Mouse (Mus musculus): ENCODE measurements at regions not wholly inside any gene's neighbourhood (a gene's known extent, or its start where the extent isn't known, plus 50 kb on each side); places are given as distances from the start of the nearest gene placed in this dataset.

- TF ChIP-seq CTCF (IDR thresholded peaks at IDR 0.05; ENCODE audit: control insufficient read depth, insufficient read depth, low read length), result no peak
- no peak for TF ChIP-seq POLR2A (IDR thresholded peaks at IDR 0.05; ENCODE audit: borderline replicate concordance, control insufficient read depth, low read depth, low read length)
- no peaks in the 10 kb centered on the region for H3K4me1 ChIP-seq (ENCODE audit: control insufficient read depth, insufficient read depth, low read length)
- H3K4me3 ChIP-seq (replicated peaks; ENCODE audit: control insufficient read depth, low read depth, low read length), result no peak overlapping the region
- WGBS, result 84% methylated on average over 12 of the region's 12 CpGs
- H3K27ac ChIP-seq (ENCODE audit: control insufficient read depth, insufficient read depth, low read depth, low read length, poor library complexity), result no peak overlapping the region
Observed at GRCm38 (mm10) chr10:9027070-9027807, 141.4 kb upstream of the Sash1 start.

GRCm38 (mm10) chr10:9014810-9015505, 129.1 kb upstream of the Sash1 start:
- Histone ChIP-seq H3K4me3 (replicated peaks; ENCODE audit: control insufficient read depth, low read depth, low read length) (no peak overlapping the region), H3K4me1 (ENCODE audit: control insufficient read depth, insufficient read depth, low read length) (no peaks in the 10 kb centered on the region), H3K27ac (ENCODE audit: control insufficient read depth, insufficient read depth, low read depth, low read length, poor library complexity) (no peak overlapping the region)
- TF ChIP-seq CTCF (IDR thresholded peaks at IDR 0.05; ENCODE audit: control insufficient read depth, insufficient read depth, low read length), result no peak
- TF ChIP-seq POLR2A (IDR thresholded peaks at IDR 0.05; ENCODE audit: borderline replicate concordance, control insufficient read depth, low read depth, low read length), result no peak
- WGBS, result 74% methylated on average over 11 of the region's 11 CpGs

- Histone ChIP-seq H3K4me3 (replicated peaks; ENCODE audit: control insufficient read depth, low read depth, low read length) (no peak overlapping the region), H3K27ac (ENCODE audit: control insufficient read depth, insufficient read depth, low read depth, low read length, poor library complexity) (no peak overlapping the region), H3K4me1 (ENCODE audit: control insufficient read depth, insufficient read depth, low read length) (no peaks in the 10 kb centered on the region)
- TF ChIP-seq CTCF (IDR thresholded peaks at IDR 0.05; ENCODE audit: control insufficient read depth, insufficient read depth, low read length), result no peak
- TF ChIP-seq POLR2A (IDR thresholded peaks at IDR 0.05; ENCODE audit: borderline replicate concordance, control insufficient read depth, low read depth, low read length), result no peak
- WGBS, result 83% methylated on average over 3 of the region's 3 CpGs
Observed at GRCm38 (mm10) chr10:9013549-9013925, 127.7 kb upstream of the Sash1 start.

DNA sequence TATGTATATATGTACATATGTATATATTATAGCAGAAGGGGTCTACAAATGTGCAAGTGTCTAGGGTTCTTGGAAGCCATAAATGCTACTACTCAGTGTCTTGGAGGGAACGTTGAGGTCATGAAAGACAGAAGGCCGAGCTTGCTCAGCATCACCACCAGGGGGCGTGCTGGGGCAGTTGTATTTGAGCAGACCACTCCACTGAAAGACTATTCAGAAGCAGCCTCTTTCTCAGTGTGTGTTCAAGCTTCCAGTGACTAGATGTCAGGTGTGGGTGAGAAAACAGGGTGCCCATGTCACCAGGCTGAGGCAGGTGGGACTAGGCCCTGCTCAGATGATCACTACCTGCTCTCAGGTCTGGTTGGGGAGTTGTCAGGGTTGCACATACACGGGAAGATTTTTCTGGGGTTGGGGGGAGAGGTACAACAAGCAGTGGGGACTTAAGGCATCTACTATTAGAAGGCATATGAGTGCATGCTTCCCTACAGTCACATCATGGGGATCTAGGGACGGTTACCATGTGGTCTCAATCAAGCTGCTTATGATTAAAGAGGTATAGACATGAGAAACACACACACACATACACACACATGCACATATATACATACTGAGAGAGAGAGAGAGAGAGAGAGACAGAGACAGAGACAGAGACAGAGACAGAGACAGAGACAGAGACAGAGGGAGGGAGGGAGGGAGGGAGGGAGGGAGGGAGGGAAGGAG, 127.1 kb upstream of the Sash1 start:
- Histone ChIP-seq H3K4me1 (ENCODE audit: control insufficient read depth, insufficient read depth, low read length) (no peaks in the 10 kb centered on the region), H3K27ac (ENCODE audit: control insufficient read depth, insufficient read depth, low read depth, low read length, poor library complexity) (no peak overlapping the region), H3K4me3 (replicated peaks; ENCODE audit: control insufficient read depth, low read depth, low read length) (no peak overlapping the region)
- WGBS, result 35% methylated on average over 5 of the region's 5 CpGs
- TF ChIP-seq CTCF (IDR thresholded peaks at IDR 0.05; ENCODE audit: control insufficient read depth, insufficient read depth, low read length), result peak; percentile 73
- no peak for TF ChIP-seq POLR2A (IDR thresholded peaks at IDR 0.05; ENCODE audit: borderline replicate concordance, control insufficient read depth, low read depth, low read length)

DNA sequence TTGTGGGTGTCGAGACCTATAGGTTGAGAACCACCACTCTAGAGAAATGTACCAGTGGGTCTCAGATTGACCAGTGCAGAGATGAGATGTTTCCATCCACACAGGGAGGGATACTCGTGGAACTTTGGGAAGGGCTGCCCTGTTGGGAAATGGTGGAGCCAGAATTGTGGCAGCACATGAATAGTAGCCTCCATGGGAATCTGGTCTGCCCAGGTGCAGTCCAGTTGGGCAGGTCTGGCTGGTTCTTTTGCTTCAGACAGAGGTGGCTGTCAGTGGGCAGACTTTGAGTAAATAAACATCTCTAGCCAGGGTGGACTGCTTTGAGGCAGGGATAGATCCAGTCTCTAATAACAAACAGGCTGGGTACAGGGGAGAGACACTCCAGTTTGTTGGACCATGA, 126.0 kb upstream of the Sash1 start:
- no peak overlapping the region for H3K4me3 ChIP-seq (replicated peaks; ENCODE audit: control insufficient read depth, low read depth, low read length)
- 79% methylated on average over 2 of the region's 2 CpGs for WGBS
- TF ChIP-seq CTCF (IDR thresholded peaks at IDR 0.05; ENCODE audit: control insufficient read depth, insufficient read depth, low read length) (no peak), POLR2A (IDR thresholded peaks at IDR 0.05; ENCODE audit: borderline replicate concordance, control insufficient read depth, low read depth, low read length) (no peak)
- no peak overlapping the region for H3K27ac ChIP-seq (ENCODE audit: control insufficient read depth, insufficient read depth, low read depth, low read length, poor library complexity)
- H3K4me1 ChIP-seq (ENCODE audit: control insufficient read depth, insufficient read depth, low read length), result no peaks in the 10 kb centered on the region

DNA sequence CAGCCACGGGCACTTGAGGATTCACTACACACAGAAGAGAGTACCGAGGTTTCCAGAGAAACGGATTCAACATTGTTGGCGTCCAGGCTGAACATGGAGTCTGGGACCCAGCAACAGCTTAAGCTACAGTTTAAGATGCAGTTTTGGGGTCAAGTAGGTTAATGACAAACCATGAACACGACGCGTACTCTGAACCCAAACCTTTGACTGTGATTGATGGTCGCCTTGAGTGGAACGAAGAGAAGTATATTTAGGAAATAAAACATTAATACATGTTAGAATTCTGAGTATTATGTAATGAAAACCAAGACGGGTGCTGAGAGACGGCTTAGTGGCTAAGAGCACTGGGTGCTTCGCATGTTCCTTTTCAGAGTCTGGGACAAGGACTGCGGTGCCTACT, 124.3 kb upstream of the Sash1 start:
- Histone ChIP-seq H3K4me1 (ENCODE audit: control insufficient read depth, insufficient read depth, low read length) (no peaks in the 10 kb centered on the region), H3K4me3 (replicated peaks; ENCODE audit: control insufficient read depth, low read depth, low read length) (no peak overlapping the region), H3K27ac (ENCODE audit: control insufficient read depth, insufficient read depth, low read depth, low read length, poor library complexity) (no peak overlapping the region)
- TF ChIP-seq POLR2A (IDR thresholded peaks at IDR 0.05; ENCODE audit: borderline replicate concordance, control insufficient read depth, low read depth, low read length) (no peak), CTCF (IDR thresholded peaks at IDR 0.05; ENCODE audit: control insufficient read depth, insufficient read depth, low read length) (no peak)
- 90% methylated on average over 13 of the region's 13 CpGs for WGBS

- no peak overlapping the region for H3K27ac ChIP-seq (ENCODE audit: control insufficient read depth, insufficient read depth, low read depth, low read length, poor library complexity)
- TF ChIP-seq CTCF (IDR thresholded peaks at IDR 0.05; ENCODE audit: control insufficient read depth, insufficient read depth, low read length), result no peak
- TF ChIP-seq POLR2A (IDR thresholded peaks at IDR 0.05; ENCODE audit: borderline replicate concordance, control insufficient read depth, low read depth, low read length), result no peak
- WGBS, result 81% methylated on average over 10 of the region's 10 CpGs
- no peaks in the 10 kb centered on the region for H3K4me1 ChIP-seq (ENCODE audit: control insufficient read depth, insufficient read depth, low read length)
- no peak overlapping the region for H3K4me3 ChIP-seq (replicated peaks; ENCODE audit: control insufficient read depth, low read depth, low read length)
Observed at GRCm38 (mm10) chr10:9005140-9005909, 119.5 kb upstream of the Sash1 start.

Data from bone marrow, adult 2 months (tissue).